Mouse (Mus musculus): ENCODE measurements around the gene Selplg.

DNA sequence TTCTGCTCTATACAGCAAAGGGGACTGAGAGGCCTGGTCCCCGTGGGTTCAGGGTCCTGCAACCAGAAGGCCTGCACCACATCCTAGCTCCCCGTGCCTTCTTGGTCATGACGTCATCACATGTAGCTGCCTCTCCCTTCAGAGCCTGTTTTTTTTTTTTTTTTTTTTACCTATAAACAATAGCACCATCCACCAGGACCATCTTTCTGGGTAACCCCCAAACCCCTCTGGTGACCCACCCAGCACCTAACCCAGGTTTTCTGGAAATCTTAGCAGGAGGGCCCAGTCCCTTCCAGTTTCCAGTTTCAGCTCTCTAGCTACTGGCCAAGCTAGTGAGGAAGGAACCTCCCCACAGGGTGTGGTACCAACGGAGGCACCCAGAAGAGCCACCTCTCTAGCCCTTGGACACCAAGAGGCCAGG is 4.4 kb downstream of the Selplg start:
- TF ChIP-seq CTCF (IDR thresholded peaks at IDR 0.05; ENCODE audit: borderline replicate concordance, insufficient read depth, low read length) (no peak), POLR2A (IDR thresholded peaks at IDR 0.05; ENCODE audit: low read depth, low read length) (no peak)

All from embryonic fibroblast, embryonic 13.5 days (primary cell).